Mouse (Mus musculus): ENCODE data around the gene Lrtm2.
A peak's percentile ranks its signal among the peaks of the same experiment; 100 is the strongest.

Gene Lrtm2

GRCm38 (mm10) chr6:119280761-119281160, 49.8 kb downstream of the Lrtm2 start:
- DNase-seq (ENCODE audit: low spot score in 2 of 2), result peak; percentile 75 to 80

- no peak for DNase-seq (ENCODE audit: low spot score in 2 of 2)
Observed at GRCm38 (mm10) chr6:119276713-119277112, 53.9 kb downstream of the Lrtm2 start.

Data from right cerebral cortex, adult 2 months (tissue).